Mouse (Mus musculus) cerebellum, adult 11-12 months (tissue): Measurements from ENCODE around the gene Gm5346.
"Not testable (repeated sequence)": the region's sequence is repeated elsewhere in the genome, so short reads cannot be mapped to it uniquely, and the experiment has no call there.

ENCODE experiments used
- DNase-seq: peaks from one replicate; pipeline ENCODE4 v3.0.0; 2022

The Gm5346 gene

DNA sequence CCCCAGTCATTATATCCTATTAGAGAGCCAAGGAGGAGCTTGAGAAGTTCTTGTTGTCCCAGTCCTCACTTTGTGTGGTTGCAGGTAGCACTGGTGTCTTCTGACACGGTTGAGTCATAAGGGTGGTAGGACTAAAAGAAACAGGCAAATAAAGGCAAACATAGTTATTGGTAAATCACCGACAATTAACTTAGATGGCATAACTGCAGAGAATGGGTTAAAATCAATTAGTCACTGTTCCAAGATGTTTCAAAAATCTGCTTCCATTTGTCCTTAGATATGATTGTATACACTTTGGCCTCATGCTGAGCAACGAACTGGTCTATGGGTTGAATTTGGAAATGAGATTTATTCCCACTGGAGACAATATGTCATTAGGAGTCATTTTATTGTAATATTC, at the start of gene Gm5346:
Gene Gm5346 (minus strand): TSS at position 101 of the 400 bp plus-strand sequence.
- DNase-seq, result no peak

GRCm38 (mm10) chr8:43616046-43616445, 11.0 kb downstream of the Gm5346 start:
- DNase-seq, result no peak

- DNase-seq, result not testable (repeated sequence)
These were observed 23.4 kb downstream of the Gm5346 start for GRCm38 (mm10) chr8:43603657-43604056.

DNA sequence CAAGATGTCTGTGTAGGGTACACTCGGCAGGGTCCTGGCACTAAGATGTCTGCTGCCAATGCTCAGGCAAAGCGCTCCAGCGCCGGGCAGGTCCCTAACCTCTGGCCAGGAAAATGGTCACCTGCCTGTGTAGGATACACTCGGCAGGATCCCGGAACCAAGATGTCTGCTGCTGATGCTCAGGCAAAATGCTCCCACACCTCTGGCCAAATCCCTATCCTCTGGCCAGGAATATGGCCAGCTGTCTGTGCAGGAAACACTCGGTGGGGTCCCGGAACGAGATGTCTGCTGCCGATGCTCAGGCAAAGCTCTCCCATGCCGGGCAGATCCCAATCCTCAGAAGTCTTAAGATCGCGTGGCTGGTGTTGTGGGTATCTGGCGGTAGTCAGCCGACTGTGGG, 23.9 kb downstream of the Gm5346 start:
- not testable (repeated sequence) for DNase-seq

DNA sequence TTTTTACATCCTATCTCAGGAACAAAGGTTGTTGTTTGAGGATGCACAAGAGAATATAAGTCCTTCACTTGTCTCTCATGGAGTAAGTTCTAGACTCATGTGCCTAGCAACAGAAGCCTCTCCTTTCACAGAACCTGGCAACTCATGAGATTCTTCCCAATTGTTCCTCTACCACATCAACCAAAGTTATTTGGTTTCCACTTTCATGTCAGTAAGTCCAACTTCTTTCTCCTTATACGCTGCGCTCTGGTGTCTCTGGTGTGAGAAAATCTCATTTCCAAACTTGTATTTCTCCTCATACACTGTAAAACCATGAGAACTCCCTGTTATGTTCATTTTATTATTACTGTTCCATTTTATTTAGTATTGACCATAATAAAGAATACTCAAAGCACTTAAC, 50.5 kb downstream of the Gm5346 start, which contains the start of gene Adam26a:
Gene Adam26a (minus strand): TSS at position 101 of the 400 bp plus-strand sequence.
- not testable (repeated sequence) for DNase-seq
